Mouse (Mus musculus): Measurements from ENCODE around the gene Zhx3.

DNA sequence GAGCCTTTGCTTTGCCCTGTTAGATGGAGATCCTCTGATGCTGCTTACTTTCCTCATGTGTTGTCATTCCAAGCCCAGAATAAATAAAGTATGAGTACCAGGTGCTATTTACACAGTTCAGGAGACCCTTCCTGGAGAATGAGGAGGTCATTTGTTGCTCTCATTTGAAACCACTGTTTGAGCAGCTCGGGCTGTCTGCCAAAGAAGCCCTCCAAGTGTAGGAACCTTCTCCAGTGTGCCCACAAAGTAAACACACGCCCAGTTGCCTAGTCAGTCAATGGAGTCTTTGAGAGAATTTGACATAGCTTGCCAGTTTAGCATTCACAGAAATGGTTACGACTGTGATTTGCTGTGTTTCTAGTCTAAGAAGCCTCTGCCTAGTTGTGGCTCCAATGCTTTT is 154.0 kb downstream of the Zhx3 start:
- TF ChIP-seq TAL1 (IDR thresholded peaks at IDR 0.05; ENCODE audit: low read length) (no peak), GATA1 (IDR thresholded peaks at IDR 0.05; ENCODE audit: low read length) (no peak)
